Mouse (Mus musculus) Patski (cell line): ENCODE data around the gene Slc22a30. TPM values are rescaled to one million over a fixed set of nuclear protein-coding genes. Genes with fewer than 3 reads are reported as not detected.
"Not testable (repeated sequence)": the region's sequence is repeated elsewhere in the genome, so short reads cannot be mapped to it uniquely, and the experiment has no call there.

Source experiments
- ATAC-seq: fragments of 100-300 bp; one replicate; pipeline ENCODE4 v1.8.0; 2021
- CTCF ChIA-PET: fragments of 350-600 bp; sonication (Branson Sonifier 250); formaldehyde crosslinking; loops from one replicate; lab custom pipeline; 2022; ENCODE audit warnings: inconsistent platforms; lab: Charles Lee
- POLR2A ChIA-PET: fragments of 350-600 bp; sonication (Branson Sonifier 250); formaldehyde crosslinking; loops from one replicate; lab custom pipeline; 2022; ENCODE audit warnings: antibody characterized with exemption, inconsistent platforms; lab: Charles Lee
- DNase-seq: peaks from one replicate; pipeline ENCODE4 v3.0.0-alpha.2; 2011; ENCODE audit warnings: low read depth, low spot score
- H3K27me3 ChIP-seq: fragments of 371-371 bp; one replicate; pipeline ENCODE4 v1.5.1; 2021
- CTCF ChIP-seq: fragments of 100-300 bp; IDR thresholded peaks from one replicate; pipeline ENCODE4 v1.5.1; 2021
- in situ Hi-C: fragments of 300-500 bp; cut with MboI; formaldehyde crosslinking; loops from 3 replicates; pipeline ENCODE4 v1.11.1; 2018; ENCODE audit warnings: low pct_unique_long_range_greater_than_20kb, mixed read lengths
- polyA plus RNA-seq: library from polyadenylated mRNA; unstranded; gene quantifications from one replicate; pipeline ENCODE4 v1.2.3, GENCODE M21; 2021

The Slc22a30 gene
- polyA plus RNA-seq, result not detected

GRCm38 (mm10) chr19:8405011-8405410 is at the start of gene Slc22a30:
TSS of gene Slc22a30 (minus strand) at chr19:8405111.
- DNase-seq, CTCF ChIA-PET, POLR2A ChIA-PET, H3K27me3 ChIP-seq, in situ Hi-C loops, ATAC-seq: not testable (repeated sequence)

- ATAC-seq, result no peak
- ChIA-PET CTCF (no interaction called here), POLR2A (no interaction called here)
- H3K27me3 ChIP-seq, result no peaks in the 10 kb centered on the region
- in situ Hi-C loops, result no loop called here
- DNase-seq, result no peak
- TF ChIP-seq CTCF, result no peak
Measured at GRCm38 (mm10) chr19:8448321-8448720, 43.4 kb upstream of the Slc22a30 start.

GRCm38 (mm10) chr19:8447516-8447915 is 42.6 kb upstream of the Slc22a30 start:
- ChIA-PET CTCF (no interaction called here), POLR2A (no interaction called here)
- no peaks in the 10 kb centered on the region for H3K27me3 ChIP-seq
- no peak for TF ChIP-seq CTCF
- DNase-seq (no peak), ATAC-seq (no peak)
- in situ Hi-C loops, result no loop called here

GRCm38 (mm10) chr19:8431051-8431662 is 26.2 kb upstream of the Slc22a30 start:
- POLR2A ChIA-PET, result no interaction called here
- in situ Hi-C loops, result no loop called here
- DNase-seq (no peak), ATAC-seq (no peak)
- no peak for TF ChIP-seq CTCF
- CTCF ChIA-PET, result no interaction called here
- H3K27me3 ChIP-seq, result no peaks in the 10 kb centered on the region

- POLR2A ChIA-PET, DNase-seq, in situ Hi-C loops, H3K27me3 ChIP-seq, ATAC-seq, CTCF ChIA-PET: not testable (repeated sequence)
Measured at GRCm38 (mm10) chr19:8407290-8408021, 2.5 kb upstream of the Slc22a30 start.

Other genes with a start within 250 kb of the Slc22a30 start
- gene Slc22a29, start 186.2 kb downstream of the Slc22a30 start, polyA plus RNA-seq, result not detected
- gene Slc22a8, start 186.1 kb upstream of the Slc22a30 start, polyA plus RNA-seq, result not detected
- not detected for gene Slc22a6, start 212.9 kb upstream of the Slc22a30 start, polyA plus RNA-seq